Mouse (Mus musculus) neural tube, embryonic 13.5 days (tissue): Measurements from ENCODE around the gene Cacna1g. TPM values are rescaled to one million over a fixed set of nuclear protein-coding genes. Genes with fewer than 3 reads are reported as not detected.
"Not testable (repeated sequence)": the region's sequence is repeated elsewhere in the genome, so short reads cannot be mapped to it uniquely, and the experiment has no call there.

ENCODE experiments used
- ATAC-seq: fragments of 200-750 bp; cut with Nextera tagmentation; 2 replicates; pipeline ENCODE4 v1.8.0; 2017; ENCODE audit warnings: low read depth, mild to moderate bottlenecking, moderate TSS enrichment, moderate library complexity
- H3K27ac ChIP-seq: fragments of 300-500 bp; sonication (generic); replicated peaks from 2 replicates; pipeline ENCODE4 v1.5.1; 2015; ENCODE audit warnings: moderate library complexity, mild to moderate bottlenecking, inconsistent platforms
- H3K27me3 ChIP-seq: fragments of 300-500 bp; sonication (generic); 2 replicates; pipeline ENCODE4 v1.6.1; 2015; ENCODE audit warnings: mild to moderate bottlenecking, inconsistent platforms
- H3K36me3 ChIP-seq: fragments of 300-500 bp; sonication (generic); 2 replicates; pipeline ENCODE4 v1.6.1; 2015; ENCODE audit warnings: mild to moderate bottlenecking, inconsistent platforms
- H3K4me1 ChIP-seq: fragments of 300-500 bp; sonication (generic); replicated peaks from 2 replicates; pipeline ENCODE4 v1.6.1; 2015; ENCODE audit warnings: inconsistent platforms
- H3K4me2 ChIP-seq: fragments of 300-500 bp; sonication (generic); 2 replicates; pipeline ENCODE4 v1.6.1; 2015; ENCODE audit warnings: inconsistent platforms, mild to moderate bottlenecking, moderate library complexity
- H3K4me3 ChIP-seq: fragments of 300-500 bp; sonication (generic); 2 replicates; pipeline ENCODE4 v1.5.1; 2015; ENCODE audit warnings: mild to moderate bottlenecking, inconsistent platforms
- H3K9ac ChIP-seq: fragments of 300-500 bp; sonication (generic); 2 replicates; pipeline ENCODE4 v1.6.1; 2015; ENCODE audit warnings: moderate library complexity, mild to moderate bottlenecking, inconsistent platforms
- H3K9me3 ChIP-seq: fragments of 300-500 bp; sonication (generic); 2 replicates; pipeline ENCODE4 v1.6.1; 2016; ENCODE audit warnings: inconsistent platforms
- WGBS: fragments of 180-500 bp; shearing (Covaris S2); methylation state at CpG from one replicate; pipeline ENCODE4 v1.1.7; 2015; 5-methylcytosine and 5-hydroxymethylcytosine counted together
- polyA plus RNA-seq: library from polyadenylated mRNA; unstranded; fragments of >200 nt; fragmentation: Nextera tagmentation; extraction: Ambion mirVana; gene quantifications from 2 replicates; pipeline ENCODE4 v1.2.1, GENCODE M21; 2015

Cacna1g gene
- polyA plus RNA-seq, 1 experiment from 2014 or later = 8.9 TPM

- Histone ChIP-seq H3K4me2 (peak overlapping the region; percentile 34), H3K9me3 (no peaks in the 10 kb centered on the region), H3K4me3 (no peak overlapping the region), H3K27me3 (peaks cover 13% of the 10 kb centered on the region), H3K9ac (peak overlapping the region; percentile 45), H3K4me1 (peaks cover 56% of the 10 kb centered on the region), H3K27ac (peak overlapping the region; percentile 71), H3K36me3 (peaks cover 55% of the 10 kb centered on the region)
- ATAC-seq = peak; percentile 32
- WGBS = 16% methylated on average over 8 of the region's 8 CpGs
Observed at GRCm38 (mm10) chr11:94413516-94413915, 60.5 kb downstream of the Cacna1g start.

GRCm38 (mm10) chr11:94412998-94413469, 61.0 kb downstream of the Cacna1g start:
- Histone ChIP-seq H3K36me3 (peaks cover 50% of the 10 kb centered on the region), H3K9ac (peak overlapping the region; percentile 45), H3K27me3 (peaks cover 13% of the 10 kb centered on the region), H3K4me2 (peak overlapping the region; percentile 34), H3K9me3 (no peaks in the 10 kb centered on the region), H3K4me1 (peaks cover 60% of the 10 kb centered on the region), H3K4me3 (no peak overlapping the region), H3K27ac (peak overlapping the region; percentile 71)
- peak; percentile 30 for ATAC-seq
- WGBS = 9% methylated on average over 10 of the region's 10 CpGs

- peak overlapping the region; percentile 34; the same call in 1 of the 2 replicates for H3K4me2 ChIP-seq
- H3K36me3 ChIP-seq = peaks cover 46% of the 10 kb centered on the region
- H3K9me3 ChIP-seq = no peaks in the 10 kb centered on the region
- ATAC-seq = no peak
- peaks cover 13% of the 10 kb centered on the region for H3K27me3 ChIP-seq
- H3K9ac ChIP-seq = no peak overlapping the region
- H3K4me1 ChIP-seq = peaks cover 65% of the 10 kb centered on the region
- 75% methylated on average over 2 of the region's 2 CpGs for WGBS
- no peak overlapping the region for H3K4me3 ChIP-seq
- 0 out of 2 replicates have a peak overlapping the region, but pooled peaks have one; percentile 71 for H3K27ac ChIP-seq
Observed at GRCm38 (mm10) chr11:94412562-94412961, 61.4 kb downstream of the Cacna1g start.

- Histone ChIP-seq H3K4me2 (0 out of 2 replicates have a peak overlapping the region, but pooled peaks have one; percentile 18), H3K4me3 (no peak overlapping the region), H3K4me1 (peaks cover 60% of the 10 kb centered on the region), H3K9ac (peak overlapping the region; percentile 53), H3K27ac (peak overlapping the region; percentile 95), H3K27me3 (0 out of 2 replicates have a peak, but pooled peaks cover 3% of the 10 kb centered on the region), H3K36me3 (peaks cover 22% of the 10 kb centered on the region), H3K9me3 (no peaks in the 10 kb centered on the region)
- WGBS = 22% methylated on average over 11 of the region's 11 CpGs
- ATAC-seq = peak; percentile 70
Observed at GRCm38 (mm10) chr11:94407803-94408321, 66.1 kb downstream of the Cacna1g start.

- Histone ChIP-seq H3K27me3 (0 out of 2 replicates have a peak, but pooled peaks cover 2% of the 10 kb centered on the region), H3K9me3 (no peaks in the 10 kb centered on the region), H3K4me1 (peaks cover 51% of the 10 kb centered on the region), H3K9ac (no peak overlapping the region), H3K36me3 (peaks cover 12% of the 10 kb centered on the region), H3K4me2 (no peak overlapping the region), H3K4me3 (no peak overlapping the region), H3K27ac (no peak overlapping the region)
- WGBS = 68% methylated on average over 6 of the region's 6 CpGs
- no peak for ATAC-seq
Observed at GRCm38 (mm10) chr11:94405348-94405747, 68.7 kb downstream of the Cacna1g start.

GRCm38 (mm10) chr11:94404641-94405260, 69.2 kb downstream of the Cacna1g start:
- 28% methylated on average over 11 of the region's 11 CpGs for WGBS
- Histone ChIP-seq H3K27me3 (no peaks in the 10 kb centered on the region), H3K4me2 (no peak overlapping the region), H3K9me3 (no peaks in the 10 kb centered on the region), H3K4me3 (no peak overlapping the region), H3K4me1 (peaks cover 45% of the 10 kb centered on the region), H3K36me3 (peaks cover 9% of the 10 kb centered on the region), H3K27ac (no peak overlapping the region), H3K9ac (no peak overlapping the region)
- 0 out of 2 replicates have a peak, but pooled peaks have one; percentile 17 for ATAC-seq

GRCm38 (mm10) chr11:94404178-94404577, 69.8 kb downstream of the Cacna1g start:
- Histone ChIP-seq H3K4me1 (peaks cover 39% of the 10 kb centered on the region), H3K36me3 (0 out of 2 replicates have a peak, but pooled peaks cover 4% of the 10 kb centered on the region), H3K4me3 (no peak overlapping the region), H3K27ac (no peak overlapping the region), H3K9ac (no peak overlapping the region), H3K27me3 (no peaks in the 10 kb centered on the region), H3K9me3 (no peaks in the 10 kb centered on the region), H3K4me2 (no peak overlapping the region)
- no peak for ATAC-seq
- 60% methylated on average over 5 of the region's 5 CpGs for WGBS

GRCm38 (mm10) chr11:94403757-94404156, 70.2 kb downstream of the Cacna1g start:
- 83% methylated on average over 10 of the region's 10 CpGs for WGBS
- H3K4me3 ChIP-seq = no peak overlapping the region
- no peak overlapping the region for H3K4me2 ChIP-seq
- H3K27ac ChIP-seq = no peak overlapping the region
- no peaks in the 10 kb centered on the region for H3K36me3 ChIP-seq
- no peak overlapping the region for H3K9ac ChIP-seq
- peaks cover 35% of the 10 kb centered on the region for H3K4me1 ChIP-seq
- H3K9me3 ChIP-seq = no peaks in the 10 kb centered on the region
- no peaks in the 10 kb centered on the region for H3K27me3 ChIP-seq
- no peak for ATAC-seq

- H3K4me3 ChIP-seq = no peak overlapping the region
- H3K4me2 ChIP-seq = no peak overlapping the region
- no peaks in the 10 kb centered on the region for H3K9me3 ChIP-seq
- no peak overlapping the region for H3K9ac ChIP-seq
- no peaks in the 10 kb centered on the region for H3K27me3 ChIP-seq
- no peak overlapping the region for H3K27ac ChIP-seq
- ATAC-seq = no peak
- 87% methylated on average over 5 of the region's 5 CpGs for WGBS
- H3K36me3 ChIP-seq = no peaks in the 10 kb centered on the region
- H3K4me1 ChIP-seq = peaks cover 26% of the 10 kb centered on the region
Observed at GRCm38 (mm10) chr11:94402731-94403130, 71.3 kb downstream of the Cacna1g start.

GRCm38 (mm10) chr11:94402029-94402428, 72.0 kb downstream of the Cacna1g start:
- peaks cover 19% of the 10 kb centered on the region for H3K4me1 ChIP-seq
- not testable (repeated sequence) for H3K4me2 ChIP-seq, H3K27ac ChIP-seq, H3K36me3 ChIP-seq, H3K4me3 ChIP-seq, ATAC-seq, H3K27me3 ChIP-seq, H3K9me3 ChIP-seq, H3K9ac ChIP-seq
- 90% methylated on average over 4 of the region's 4 CpGs for WGBS

- H3K4me3 ChIP-seq = no peak overlapping the region
- no peak overlapping the region for H3K27ac ChIP-seq
- H3K36me3 ChIP-seq = no peaks in the 10 kb centered on the region
- no peak for ATAC-seq
- H3K27me3 ChIP-seq = no peaks in the 10 kb centered on the region
- no peak overlapping the region for H3K9ac ChIP-seq
- H3K4me2 ChIP-seq = no peak overlapping the region
- H3K4me1 ChIP-seq = peaks cover 9% of the 10 kb centered on the region
- H3K9me3 ChIP-seq = no peaks in the 10 kb centered on the region
- WGBS = 63% methylated on average over 6 of the region's 6 CpGs
Observed at GRCm38 (mm10) chr11:94400996-94401395, 73.0 kb downstream of the Cacna1g start.

GRCm38 (mm10) chr11:94394107-94394506, 79.9 kb downstream of the Cacna1g start:
- Histone ChIP-seq H3K36me3 (no peaks in the 10 kb centered on the region), H3K4me1 (0 out of 2 replicates have a peak, but pooled peaks cover 4% of the 10 kb centered on the region), H3K27me3 (peaks cover 28% of the 10 kb centered on the region), H3K9ac (no peak overlapping the region), H3K27ac (no peak overlapping the region), H3K4me3 (no peak overlapping the region), H3K4me2 (no peak overlapping the region), H3K9me3 (no peaks in the 10 kb centered on the region)
- no peak for ATAC-seq
- 84% methylated on average over 7 of the region's 7 CpGs for WGBS
